Mouse (Mus musculus) activated CD4-positive, CD25-positive, alpha-beta regulatory T cell, adult 9 weeks (primary cell): Measurements from ENCODE around the gene Dpy30. TPM values are rescaled to one million over a fixed set of nuclear protein-coding genes. Genes with fewer than 3 reads are reported as not detected.

Source experiments
- polyA plus RNA-seq: library from polyadenylated mRNA; unstranded; fragments of 100-300 nt; shearing (Covaris generic); gene quantifications from one replicate; pipeline ENCODE4 v1.2.1, GENCODE M21; 2017

Dpy30 gene
- 123 TPM for polyA plus RNA-seq

DNA sequence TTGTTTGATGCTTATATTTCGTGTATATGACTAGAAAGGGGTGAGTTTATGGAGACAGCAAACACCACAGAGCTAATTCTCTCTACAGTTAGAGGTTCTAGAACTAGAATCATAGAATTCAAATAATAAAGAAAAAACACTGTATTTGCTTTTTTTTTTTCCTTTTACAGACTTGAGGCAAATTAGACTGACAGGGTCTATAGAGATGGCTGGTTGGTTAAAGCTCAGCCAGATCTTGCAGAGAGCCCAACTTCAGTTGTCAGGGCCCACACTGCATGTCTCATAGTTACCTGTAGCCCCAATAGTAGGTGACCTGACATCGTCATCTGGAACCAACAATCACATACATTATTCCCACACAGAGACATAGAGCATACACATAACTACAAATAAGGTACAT, at the start of gene Dpy30:
Gene Dpy30 (minus strand): TSS at position 101 of the 400 bp plus-strand sequence.

DNA sequence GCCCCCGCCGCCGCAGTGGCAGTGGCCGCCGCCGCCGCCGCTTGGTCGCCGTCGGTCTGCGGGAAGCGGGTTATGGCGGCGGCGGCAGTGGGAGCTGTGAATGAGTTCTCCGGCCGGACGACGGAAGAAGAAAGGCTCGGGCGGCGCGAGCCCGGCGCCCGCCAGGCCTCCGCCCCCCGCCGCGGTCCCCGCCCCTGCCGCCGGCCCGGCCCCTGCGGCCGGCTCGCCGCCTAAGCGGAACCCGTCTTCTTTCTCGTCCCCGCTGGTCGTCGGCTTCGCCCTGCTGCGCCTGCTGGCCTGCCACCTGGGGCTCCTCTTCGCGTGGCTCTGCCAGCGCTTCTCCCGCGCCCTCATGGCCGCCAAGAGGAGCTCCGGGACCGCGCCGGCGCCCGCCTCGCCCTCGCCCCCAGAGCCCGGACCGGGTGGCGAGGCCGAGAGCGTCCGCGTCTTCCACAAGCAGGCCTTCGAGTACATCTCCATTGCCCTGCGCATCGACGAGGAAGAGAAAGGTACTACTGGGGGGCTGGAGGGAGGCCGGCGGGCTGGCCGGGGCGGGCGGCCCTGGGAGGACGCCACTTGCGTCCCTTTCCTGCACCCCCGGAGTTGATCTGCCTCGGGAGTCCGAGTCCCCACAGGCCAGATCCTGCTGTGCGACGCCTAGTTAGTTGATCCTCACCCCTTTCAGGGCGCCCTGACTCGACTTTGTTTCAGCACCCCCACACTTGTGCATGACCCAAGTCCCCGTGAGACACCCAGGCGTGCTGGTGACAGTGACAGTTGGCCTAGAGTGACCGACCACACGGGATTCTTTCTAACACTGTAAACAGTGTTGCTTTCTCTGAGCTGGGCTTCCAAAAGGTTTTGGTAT, 15.4 kb upstream of the Dpy30 start, which contains the start of gene Spast:
Gene Spast (plus strand): TSS at position 51 of the 868 bp plus-strand sequence.

DNA sequence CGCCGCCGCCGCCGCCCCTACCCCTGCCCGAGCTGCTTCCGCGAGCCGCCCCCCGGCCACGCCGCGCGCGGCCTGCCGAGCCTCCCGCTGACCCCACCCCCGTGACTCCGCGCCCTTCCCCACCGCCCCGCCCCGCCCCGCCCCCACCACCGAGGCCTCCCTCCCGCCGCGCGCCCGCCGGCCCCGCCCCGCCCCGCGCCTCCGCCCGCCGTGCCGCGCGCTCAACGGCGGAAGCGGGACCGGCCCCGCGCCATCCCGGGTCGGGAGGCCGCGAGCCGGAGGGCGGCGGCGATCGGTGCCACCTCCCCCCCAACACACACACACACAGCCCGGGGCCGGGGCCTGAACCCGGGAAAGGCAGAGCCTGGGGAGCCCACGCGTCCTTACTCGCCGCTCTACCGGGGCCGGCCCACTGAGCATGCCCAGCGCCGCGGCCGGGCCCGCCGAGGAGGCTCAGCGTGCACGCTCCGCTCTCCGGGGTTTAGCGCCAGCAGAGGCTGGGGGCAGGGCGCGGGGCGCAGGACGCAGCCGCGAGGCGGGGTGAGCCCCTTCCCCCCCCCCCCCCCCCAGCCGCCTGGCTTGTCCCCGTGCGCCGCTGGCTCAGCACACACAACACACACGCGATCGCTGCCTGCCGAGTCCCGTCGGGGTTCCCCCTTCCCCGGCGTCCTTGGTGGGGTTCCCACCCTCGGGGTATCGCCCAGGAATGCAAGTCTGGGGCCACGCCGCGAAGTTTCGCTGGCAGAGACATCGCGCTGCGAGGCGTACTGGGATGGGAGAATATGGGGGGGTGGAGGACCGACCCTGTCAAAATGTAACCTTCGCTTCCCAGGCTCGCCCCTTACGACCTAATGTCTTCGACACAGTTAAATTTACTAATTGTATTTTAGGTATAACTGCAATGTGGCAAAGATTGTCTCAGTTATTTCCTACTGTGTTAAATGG, 28.4 kb downstream of the Dpy30 start, which contains the start of gene Memo1:
Gene Memo1 (minus strand): TSS at position 496 of the 945 bp plus-strand sequence.

Other genes with a start within 250 kb of the Dpy30 start
- 54.7 TPM for gene Memo1, start 28.4 kb downstream of the Dpy30 start, polyA plus RNA-seq
- 7.3 TPM for gene Spast, start 15.0 kb upstream of the Dpy30 start, polyA plus RNA-seq
- gene Slc30a6, start 71.7 kb upstream of the Dpy30 start, polyA plus RNA-seq = 34.2 TPM
- 1.2 TPM for gene Nlrc4, start 135.2 kb upstream of the Dpy30 start, polyA plus RNA-seq
- gene Yipf4, start 165.5 kb upstream of the Dpy30 start, polyA plus RNA-seq = 18.6 TPM
- gene Birc6, start 204.4 kb upstream of the Dpy30 start, polyA plus RNA-seq = 47.2 TPM